Mouse (Mus musculus): ENCODE data around the gene Bex3.

GRCm38 (mm10) chrX:136252023-136252729, 17.9 kb upstream of the Bex3 start:
- no peak for TF ChIP-seq CTCF (IDR thresholded peaks at IDR 0.05; ENCODE audit: low read depth)
- no peak for TF ChIP-seq EP300 (IDR thresholded peaks at IDR 0.05; ENCODE audit: low read depth)

All from heart, postnatal 0 days (tissue).